Mouse (Mus musculus): ENCODE data around the gene Robo2. TPM values are rescaled to one million over a fixed set of nuclear protein-coding genes. Genes with fewer than 3 reads are reported as not detected.

Robo2 gene
- polyA plus RNA-seq, 1 experiment from 2014 or later, result 42.4 TPM

DNA sequence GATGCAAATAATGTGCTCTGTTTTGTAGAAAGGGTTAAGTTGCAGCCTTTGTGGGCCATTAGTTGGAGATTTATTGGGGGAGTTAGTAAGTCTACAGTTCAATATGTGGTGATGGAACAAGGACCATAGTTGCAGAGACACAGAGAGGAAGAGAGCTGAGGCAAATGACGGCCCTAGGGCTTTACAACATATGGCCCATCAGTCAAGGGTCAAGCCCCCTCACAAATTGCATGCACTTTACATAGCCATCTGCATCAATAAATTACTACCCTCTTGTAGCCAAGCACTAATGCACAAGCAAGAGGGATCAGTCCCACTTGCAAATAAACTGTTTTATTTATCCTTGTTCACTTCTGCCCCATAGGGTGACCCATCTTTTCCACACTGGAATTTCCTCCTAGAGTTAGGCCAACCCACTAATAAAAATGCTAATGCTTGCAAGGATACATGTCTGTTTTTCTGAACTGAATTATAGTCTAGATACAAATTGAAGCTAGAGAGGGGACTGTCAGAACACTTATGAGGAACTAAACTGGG lies 194.7 kb downstream of the Robo2 start:
- H3K27ac ChIP-seq (ENCODE audit: low read length), result no peak overlapping the region
- H3K27me3 ChIP-seq (ENCODE audit: control insufficient read depth, insufficient read depth, low read length), result no peaks in the 10 kb centered on the region
- no peaks in the 10 kb centered on the region for H3K4me1 ChIP-seq (ENCODE audit: control insufficient read depth, insufficient read depth, low read length)
- no peaks in the 10 kb centered on the region for H3K9me3 ChIP-seq (ENCODE audit: control insufficient read depth, low read depth, low read length)
- no peak overlapping the region for H3K4me3 ChIP-seq (ENCODE audit: low read depth, low read length)
- 70% methylated on average over 1 of the region's 1 CpGs for WGBS
- no peaks in the 10 kb centered on the region for H3K36me3 ChIP-seq (ENCODE audit: control insufficient read depth, insufficient read depth, low read length)
- H3K4me2 ChIP-seq (replicated peaks; ENCODE audit: low read depth, low read length), result no peak overlapping the region
- no peak for ATAC-seq (ENCODE audit: insufficient number of reproducible peaks, insufficient read depth, low FRiP score, low read depth)
- H3K9ac ChIP-seq (replicated peaks; ENCODE audit: low read depth, low read length), result no peak overlapping the region

DNA sequence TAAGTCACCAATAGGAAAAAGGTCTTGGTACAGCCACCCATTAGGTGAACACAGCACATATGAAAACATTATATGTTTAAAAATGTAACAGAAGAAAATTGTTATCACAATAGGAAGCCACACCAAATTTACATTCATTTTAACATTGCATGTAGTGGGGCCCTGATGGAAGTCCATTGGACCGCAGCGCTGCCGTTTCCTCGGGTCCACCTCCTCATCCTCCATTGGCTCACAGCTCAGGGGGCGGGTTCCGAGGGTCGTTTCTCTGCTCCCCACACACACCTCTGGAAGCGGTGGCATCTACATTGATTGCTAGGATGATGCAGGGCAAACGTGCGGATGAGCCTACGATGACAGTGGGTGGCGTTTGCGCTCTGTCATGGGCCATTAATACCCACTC lies 195.8 kb downstream of the Robo2 start:
- no peaks in the 10 kb centered on the region for H3K9me3 ChIP-seq (ENCODE audit: control insufficient read depth, low read depth, low read length)
- no peak overlapping the region for H3K9ac ChIP-seq (replicated peaks; ENCODE audit: low read depth, low read length)
- no peak overlapping the region for H3K27ac ChIP-seq (ENCODE audit: low read length)
- ATAC-seq (ENCODE audit: insufficient number of reproducible peaks, insufficient read depth, low FRiP score, low read depth), result no peak
- no peaks in the 10 kb centered on the region for H3K4me1 ChIP-seq (ENCODE audit: control insufficient read depth, insufficient read depth, low read length)
- 91% methylated on average over 13 of the region's 13 CpGs for WGBS
- no peak overlapping the region for H3K4me2 ChIP-seq (replicated peaks; ENCODE audit: low read depth, low read length)
- H3K27me3 ChIP-seq (ENCODE audit: control insufficient read depth, insufficient read depth, low read length), result no peaks in the 10 kb centered on the region
- H3K4me3 ChIP-seq (ENCODE audit: low read depth, low read length), result no peak overlapping the region
- H3K36me3 ChIP-seq (ENCODE audit: control insufficient read depth, insufficient read depth, low read length), result no peaks in the 10 kb centered on the region

DNA sequence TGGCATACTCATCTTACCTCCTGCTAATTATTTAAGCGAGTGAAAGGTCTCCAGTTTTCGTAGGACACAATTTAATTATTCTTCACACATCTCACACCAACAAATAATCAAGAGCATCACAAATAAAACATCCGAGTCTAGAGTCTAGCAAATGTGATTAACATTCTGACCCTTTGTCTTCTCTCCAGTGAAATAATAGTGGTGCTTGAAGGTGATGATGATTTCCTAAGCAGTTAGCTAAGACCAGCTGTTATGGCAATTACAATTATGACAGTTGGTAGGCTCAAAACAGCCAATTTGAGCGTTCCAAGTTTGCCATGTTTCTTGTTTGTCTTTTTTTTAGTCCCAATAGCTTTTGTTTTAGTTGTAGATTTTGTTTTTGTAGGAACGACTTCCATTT lies 210.9 kb downstream of the Robo2 start:
- no peaks in the 10 kb centered on the region for H3K4me1 ChIP-seq (ENCODE audit: control insufficient read depth, insufficient read depth, low read length)
- 81% methylated on average over 5 of the region's 5 CpGs for WGBS
- H3K9ac ChIP-seq (replicated peaks; ENCODE audit: low read depth, low read length), result no peak overlapping the region
- ATAC-seq (ENCODE audit: insufficient number of reproducible peaks, insufficient read depth, low FRiP score, low read depth), result no peak
- no peaks in the 10 kb centered on the region for H3K36me3 ChIP-seq (ENCODE audit: control insufficient read depth, insufficient read depth, low read length)
- H3K27ac ChIP-seq (ENCODE audit: low read length), result no peak overlapping the region
- H3K4me3 ChIP-seq (ENCODE audit: low read depth, low read length), result no peak overlapping the region
- H3K27me3 ChIP-seq (ENCODE audit: control insufficient read depth, insufficient read depth, low read length), result no peaks in the 10 kb centered on the region
- H3K4me2 ChIP-seq (replicated peaks; ENCODE audit: low read depth, low read length), result no peak overlapping the region
- H3K9me3 ChIP-seq (ENCODE audit: control insufficient read depth, low read depth, low read length), result no peaks in the 10 kb centered on the region

- Histone ChIP-seq H3K4me1 (ENCODE audit: control insufficient read depth, insufficient read depth, low read length) (no peaks in the 10 kb centered on the region), H3K4me3 (ENCODE audit: low read depth, low read length) (no peak overlapping the region), H3K36me3 (ENCODE audit: control insufficient read depth, insufficient read depth, low read length) (no peaks in the 10 kb centered on the region), H3K27ac (ENCODE audit: low read length) (no peak overlapping the region), H3K4me2 (replicated peaks; ENCODE audit: low read depth, low read length) (no peak overlapping the region), H3K27me3 (ENCODE audit: control insufficient read depth, insufficient read depth, low read length) (no peaks in the 10 kb centered on the region), H3K9me3 (ENCODE audit: control insufficient read depth, low read depth, low read length) (no peaks in the 10 kb centered on the region), H3K9ac (replicated peaks; ENCODE audit: low read depth, low read length) (no peak overlapping the region)
- ATAC-seq (ENCODE audit: insufficient number of reproducible peaks, insufficient read depth, low FRiP score, low read depth), result no peak
- 88% methylated on average over 1 of the region's 1 CpGs for WGBS
Observed at GRCm38 (mm10) chr16:74200024-74200703, 211.5 kb downstream of the Robo2 start.

DNA sequence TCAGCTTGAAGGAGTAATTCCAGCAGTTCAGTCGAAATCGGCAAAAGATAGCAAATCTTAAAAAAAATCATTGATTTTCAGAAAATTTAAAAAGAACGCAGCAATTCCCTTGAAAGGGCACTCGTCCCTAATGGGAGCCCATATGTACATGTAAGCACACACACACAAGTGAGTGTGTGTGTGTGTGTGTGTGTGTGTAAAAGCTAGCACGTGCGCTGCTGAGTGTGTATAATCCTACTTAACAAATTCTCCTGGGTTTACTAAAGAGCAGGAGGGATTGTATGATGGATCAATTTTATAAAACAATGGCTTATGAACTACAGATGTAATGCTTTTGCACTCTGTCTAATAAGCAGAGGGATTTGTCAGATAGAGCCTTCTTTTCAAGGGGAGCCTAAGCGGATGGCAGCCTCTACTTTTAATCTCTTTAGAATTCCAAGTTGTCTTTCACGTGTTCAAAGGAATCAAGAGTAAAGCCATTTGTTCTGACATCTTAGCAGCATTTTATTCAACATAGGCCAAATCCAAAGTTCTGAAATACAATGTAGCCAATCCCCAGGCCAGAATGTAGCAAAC lies 218.6 kb downstream of the Robo2 start:
- Histone ChIP-seq H3K4me1 (ENCODE audit: control insufficient read depth, insufficient read depth, low read length) (no peaks in the 10 kb centered on the region), H3K27me3 (ENCODE audit: control insufficient read depth, insufficient read depth, low read length) (no peaks in the 10 kb centered on the region), H3K9me3 (ENCODE audit: control insufficient read depth, low read depth, low read length) (no peaks in the 10 kb centered on the region), H3K36me3 (ENCODE audit: control insufficient read depth, insufficient read depth, low read length) (no peaks in the 10 kb centered on the region), H3K9ac (replicated peaks; ENCODE audit: low read depth, low read length) (no peak overlapping the region), H3K4me3 (ENCODE audit: low read depth, low read length) (no peak overlapping the region), H3K4me2 (replicated peaks; ENCODE audit: low read depth, low read length) (no peak overlapping the region), H3K27ac (ENCODE audit: low read length) (no peak overlapping the region)
- ATAC-seq (ENCODE audit: insufficient number of reproducible peaks, insufficient read depth, low FRiP score, low read depth), result no peak
- 64% methylated on average over 8 of the region's 8 CpGs for WGBS

- Histone ChIP-seq H3K9me3 (ENCODE audit: control insufficient read depth, low read depth, low read length) (no peaks in the 10 kb centered on the region), H3K4me3 (ENCODE audit: low read depth, low read length) (no peak overlapping the region), H3K27ac (ENCODE audit: low read length) (no peak overlapping the region), H3K4me1 (ENCODE audit: control insufficient read depth, insufficient read depth, low read length) (no peaks in the 10 kb centered on the region), H3K36me3 (ENCODE audit: control insufficient read depth, insufficient read depth, low read length) (no peaks in the 10 kb centered on the region), H3K27me3 (ENCODE audit: control insufficient read depth, insufficient read depth, low read length) (no peaks in the 10 kb centered on the region), H3K4me2 (replicated peaks; ENCODE audit: low read depth, low read length) (no peak overlapping the region), H3K9ac (replicated peaks; ENCODE audit: low read depth, low read length) (no peak overlapping the region)
- 86% methylated on average over 2 of the region's 2 CpGs for WGBS
- no peak for ATAC-seq (ENCODE audit: insufficient number of reproducible peaks, insufficient read depth, low FRiP score, low read depth)
Observed at GRCm38 (mm10) chr16:74191621-74192020, 220.0 kb downstream of the Robo2 start.

DNA sequence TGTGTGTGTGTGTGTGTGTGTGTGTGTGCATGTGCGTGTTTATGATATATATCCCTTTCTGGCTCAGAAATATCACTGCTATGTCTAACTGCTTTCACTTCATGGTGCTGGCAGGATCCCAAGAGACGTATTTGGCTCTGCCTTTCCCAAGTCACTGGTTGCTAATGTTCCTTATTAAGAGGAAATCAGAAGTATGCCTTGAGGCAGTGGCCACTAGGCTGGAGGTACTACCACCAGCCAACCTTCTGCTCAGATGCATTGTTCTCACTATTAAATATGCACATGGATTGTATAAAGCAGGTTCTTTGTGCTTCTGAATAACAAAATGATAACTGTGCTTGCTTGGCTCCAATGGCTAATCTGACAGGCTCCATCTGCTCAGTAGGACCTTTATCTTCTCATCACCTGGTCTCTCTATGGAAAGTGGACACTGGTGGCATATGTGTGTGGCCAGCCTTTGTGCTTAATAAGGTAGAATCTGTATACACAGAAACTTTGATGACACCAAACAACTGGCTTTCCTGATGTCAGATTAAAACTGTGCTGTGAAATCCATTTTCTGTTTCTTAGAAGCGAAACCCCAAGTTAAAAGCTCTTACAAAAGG lies 229.0 kb downstream of the Robo2 start:
- ATAC-seq (ENCODE audit: insufficient number of reproducible peaks, insufficient read depth, low FRiP score, low read depth), result no peak
- Histone ChIP-seq H3K9ac (replicated peaks; ENCODE audit: low read depth, low read length) (no peak overlapping the region), H3K9me3 (ENCODE audit: control insufficient read depth, low read depth, low read length) (no peaks in the 10 kb centered on the region), H3K36me3 (ENCODE audit: control insufficient read depth, insufficient read depth, low read length) (no peaks in the 10 kb centered on the region), H3K27me3 (ENCODE audit: control insufficient read depth, insufficient read depth, low read length) (no peaks in the 10 kb centered on the region), H3K4me2 (replicated peaks; ENCODE audit: low read depth, low read length) (no peak overlapping the region), H3K27ac (ENCODE audit: low read length) (no peak overlapping the region), H3K4me3 (ENCODE audit: low read depth, low read length) (no peak overlapping the region), H3K4me1 (ENCODE audit: control insufficient read depth, insufficient read depth, low read length) (0 out of 2 replicates have a peak, but pooled peaks cover 6% of the 10 kb centered on the region)
- 62% methylated on average over 3 of the region's 3 CpGs for WGBS

- H3K9ac ChIP-seq (replicated peaks; ENCODE audit: low read depth, low read length), result no peak overlapping the region
- no peaks in the 10 kb centered on the region for H3K9me3 ChIP-seq (ENCODE audit: control insufficient read depth, low read depth, low read length)
- H3K4me1 ChIP-seq (ENCODE audit: control insufficient read depth, insufficient read depth, low read length), result no peaks in the 10 kb centered on the region
- no peak for ATAC-seq (ENCODE audit: insufficient number of reproducible peaks, insufficient read depth, low FRiP score, low read depth)
- no peak overlapping the region for H3K4me2 ChIP-seq (replicated peaks; ENCODE audit: low read depth, low read length)
- H3K27ac ChIP-seq (ENCODE audit: low read length), result no peak overlapping the region
- WGBS, result 80% methylated on average over 3 of the region's 3 CpGs
- H3K27me3 ChIP-seq (ENCODE audit: control insufficient read depth, insufficient read depth, low read length), result no peaks in the 10 kb centered on the region
- no peaks in the 10 kb centered on the region for H3K36me3 ChIP-seq (ENCODE audit: control insufficient read depth, insufficient read depth, low read length)
- no peak overlapping the region for H3K4me3 ChIP-seq (ENCODE audit: low read depth, low read length)
Observed at GRCm38 (mm10) chr16:74172673-74173072, 239.0 kb downstream of the Robo2 start.

Data from stomach, embryonic 14.5 days (tissue).